Mouse (Mus musculus) forebrain, embryonic 11.5 days (tissue): ENCODE measurements around the gene Lsm2. TPM values are rescaled to one million over a fixed set of nuclear protein-coding genes. Genes with fewer than 3 reads are reported as not detected.

Experiments
- ATAC-seq: fragments of 200-750 bp; cut with Nextera tagmentation; replicated peaks from 2 replicates; pipeline ENCODE4 v1.8.0; 2017; ENCODE audit warnings: moderate TSS enrichment; ENCODE audit not compliant: low FRiP score
- DNase-seq: peaks from one replicate; pipeline ENCODE4 v3.0.0-alpha.2; 2017; ENCODE audit warnings: low spot score
- H3K27ac ChIP-seq: fragments of 300-500 bp; sonication (generic); 2 replicates; pipeline ENCODE4 v1.5.1; 2014; ENCODE audit warnings: low read depth, low read length
- H3K27me3 ChIP-seq: fragments of 300-500 bp; sonication (generic); 2 replicates; pipeline ENCODE4 v1.6.1; 2014; ENCODE audit warnings: mild to moderate bottlenecking, low read length, mixed read lengths; ENCODE audit not compliant: control insufficient read depth, insufficient read depth
- H3K36me3 ChIP-seq: fragments of 300-500 bp; sonication (generic); 2 replicates; pipeline ENCODE4 v1.6.1; 2014; ENCODE audit warnings: mild to moderate bottlenecking, low read length, moderate library complexity, mixed read lengths; ENCODE audit not compliant: control insufficient read depth, insufficient read depth
- H3K4me1 ChIP-seq: fragments of 300-500 bp; sonication (generic); replicated peaks from 2 replicates; pipeline ENCODE4 v1.6.1; 2014; ENCODE audit warnings: low read length, mixed read lengths; ENCODE audit not compliant: control insufficient read depth, insufficient read depth
- H3K4me2 ChIP-seq: fragments of 300-500 bp; sonication (generic); 2 replicates; pipeline ENCODE4 v1.6.1; 2014; ENCODE audit warnings: low read depth, mild to moderate bottlenecking, low read length, moderate library complexity, mixed read lengths; ENCODE audit not compliant: severe bottlenecking
- H3K4me3 ChIP-seq: fragments of 300-500 bp; sonication (generic); 2 replicates; pipeline ENCODE4 v1.5.1; 2014; ENCODE audit warnings: low read depth, low read length
- H3K9ac ChIP-seq: fragments of 300-500 bp; sonication (generic); 2 replicates; pipeline ENCODE4 v1.6.1; 2014; ENCODE audit warnings: low read length
- H3K9me3 ChIP-seq: fragments of 300-500 bp; sonication (generic); 2 replicates; pipeline ENCODE4 v1.6.1; 2016; ENCODE audit warnings: low read length, mixed read lengths; ENCODE audit not compliant: control insufficient read depth
- WGBS: fragments of 180-500 bp; shearing (Covaris S2); extraction: QIAGEN DNeasy Blood & Tissue Kit; methylation state at CpG from one replicate; pipeline ENCODE4 v1.1.7; 2014; 5-methylcytosine and 5-hydroxymethylcytosine counted together
- polyA plus RNA-seq: library from polyadenylated mRNA; unstranded; fragments of >200 nt; fragmentation: Nextera tagmentation; extraction: Ambion mirVana; gene quantifications from 2 replicates; pipeline ENCODE4 v1.2.1, GENCODE M21; 2014

Lsm2 gene
- 288 and 292 TPM in 2 replicates for polyA plus RNA-seq

- Histone ChIP-seq H3K27ac (peak within 1 kb of the TSS; percentile 97), H3K4me1 (peaks cover 10% of the 10 kb centered on the region; the same call in 1 of the 2 replicates), H3K9me3 (no peaks in the 10 kb centered on the region), H3K36me3 (peaks cover 6% of the 10 kb centered on the region; the same call in 1 of the 2 replicates), H3K9ac (peak within 1 kb of the TSS; percentile 95), H3K27me3 (no peaks in the 10 kb centered on the region), H3K4me3 (peak within 1 kb of the TSS; percentile 93), H3K4me2 (peak within 1 kb of the TSS; percentile 80)
- ATAC-seq, result peak; percentile 93
- DNase-seq, result peak; percentile 93
- WGBS, result under 1% methylated on average over 58 of the region's 58 CpGs
Measured at GRCm38 (mm10) chr17:34981690-34982180, at the start of gene Lsm2. Gene Lsm2 (plus strand): TSS chr17:34981862.

- DNase-seq (no peak), ATAC-seq (no peak)
- Histone ChIP-seq H3K4me2 (peak overlapping the region; percentile 93), H3K27ac (no peak overlapping the region), H3K9me3 (no peaks in the 10 kb centered on the region), H3K4me3 (peak overlapping the region; percentile 61; the same call in 1 of the 2 replicates), H3K27me3 (no peaks in the 10 kb centered on the region), H3K36me3 (no peaks in the 10 kb centered on the region), H3K4me1 (0 out of 2 replicates have a peak, but pooled peaks cover 4% of the 10 kb centered on the region), H3K9ac (peak overlapping the region; percentile 70)
- 90% methylated on average over 8 of the region's 8 CpGs for WGBS
Measured at GRCm38 (mm10) chr17:34932287-34932686, 49.4 kb upstream of the Lsm2 start.

GRCm38 (mm10) chr17:34934031-34934430, 47.6 kb upstream of the Lsm2 start:
- Histone ChIP-seq H3K9ac (no peak overlapping the region), H3K4me1 (0 out of 2 replicates have a peak, but pooled peaks cover 4% of the 10 kb centered on the region), H3K4me2 (no peak overlapping the region), H3K9me3 (no peaks in the 10 kb centered on the region), H3K27me3 (no peaks in the 10 kb centered on the region), H3K4me3 (no peak overlapping the region), H3K27ac (no peak overlapping the region), H3K36me3 (no peaks in the 10 kb centered on the region)
- WGBS, result 64% methylated on average over 24 of the region's 24 CpGs
- ATAC-seq (no peak), DNase-seq (no peak)

GRCm38 (mm10) chr17:34934830-34935229, 46.8 kb upstream of the Lsm2 start:
- no peaks in the 10 kb centered on the region for H3K36me3 ChIP-seq
- no peak for ATAC-seq
- no peaks in the 10 kb centered on the region for H3K27me3 ChIP-seq
- H3K9ac ChIP-seq, result no peak overlapping the region
- H3K4me1 ChIP-seq, result 0 out of 2 replicates have a peak, but pooled peaks cover 4% of the 10 kb centered on the region
- no peak for DNase-seq
- H3K4me3 ChIP-seq, result no peak overlapping the region
- no peak overlapping the region for H3K27ac ChIP-seq
- H3K9me3 ChIP-seq, result no peaks in the 10 kb centered on the region
- H3K4me2 ChIP-seq, result no peak overlapping the region
- 56% methylated on average over 8 of the region's 8 CpGs for WGBS

GRCm38 (mm10) chr17:34937960-34938505, 43.6 kb upstream of the Lsm2 start:
- DNase-seq, result no peak
- no peaks in the 10 kb centered on the region for H3K36me3 ChIP-seq
- WGBS, result 84% methylated on average over 6 of the region's 6 CpGs
- H3K9me3 ChIP-seq, result no peaks in the 10 kb centered on the region
- no peak overlapping the region for H3K9ac ChIP-seq
- no peaks in the 10 kb centered on the region for H3K4me1 ChIP-seq
- ATAC-seq, result no peak
- H3K27me3 ChIP-seq, result no peaks in the 10 kb centered on the region
- H3K4me2 ChIP-seq, result no peak overlapping the region
- H3K4me3 ChIP-seq, result no peak overlapping the region
- H3K27ac ChIP-seq, result no peak overlapping the region

- Histone ChIP-seq H3K27me3 (no peaks in the 10 kb centered on the region), H3K36me3 (no peaks in the 10 kb centered on the region), H3K27ac (no peak overlapping the region), H3K4me2 (peak overlapping the region; percentile 43), H3K9ac (peak overlapping the region; percentile 51), H3K4me3 (peak overlapping the region; percentile 22), H3K4me1 (no peaks in the 10 kb centered on the region), H3K9me3 (no peaks in the 10 kb centered on the region)
- DNase-seq (peak; percentile 78), ATAC-seq (peak; percentile 71; the same call in 1 of the 2 replicates)
- WGBS, result 8% methylated on average over 15 of the region's 15 CpGs
Measured at GRCm38 (mm10) chr17:34941344-34942041, 40.2 kb upstream of the Lsm2 start.

- Histone ChIP-seq H3K4me2 (no peak overlapping the region), H3K36me3 (no peaks in the 10 kb centered on the region), H3K27me3 (no peaks in the 10 kb centered on the region), H3K9me3 (no peaks in the 10 kb centered on the region), H3K4me1 (no peaks in the 10 kb centered on the region), H3K9ac (no peak overlapping the region; the same call in 1 of the 2 replicates), H3K4me3 (no peak overlapping the region), H3K27ac (no peak overlapping the region)
- DNase-seq (no peak), ATAC-seq (no peak)
- 88% methylated on average over 4 of the region's 4 CpGs for WGBS
Measured at GRCm38 (mm10) chr17:34943128-34943815, 38.4 kb upstream of the Lsm2 start.

GRCm38 (mm10) chr17:34944362-34944761, 37.3 kb upstream of the Lsm2 start:
- Histone ChIP-seq H3K4me1 (no peaks in the 10 kb centered on the region), H3K4me2 (no peak overlapping the region), H3K27ac (no peak overlapping the region), H3K4me3 (no peak overlapping the region), H3K9ac (no peak overlapping the region), H3K27me3 (no peaks in the 10 kb centered on the region), H3K36me3 (peaks cover under 1% of the 10 kb centered on the region; the same call in 1 of the 2 replicates), H3K9me3 (no peaks in the 10 kb centered on the region)
- DNase-seq, result no peak
- ATAC-seq, result no peak
